26 mouse cellular contexts compared by ENCODE assay signal in genomic region chr16:93516793-93517192, GRCm38 (mm10).
DNase-seq lines count a peak whose midpoint lies in the region; ATAC-seq lines count a peak whose summit lies in the region.
"Had no signal": no experiment of that assay in that cellular context is flagged by ENCODE, and none has a peak within 500 bp of the region (broad histone marks: within the 10 kb centered on the region; RNA-seq: fewer than 3 reads in every experiment).

No protein-coding gene starts in this region.

- DNase-seq in 3T3-L1 (ENCODE audit: low read depth, low spot score) (peak; percentile 65), 416B (ENCODE audit: low read depth) (peak; percentile 65)
- peak; percentile 9 for DNase-seq in Muller cell, postnatal 12 days (ENCODE audit: inconsistent ontology term)
- DNase-seq in gastrocnemius, adult 8-10 months (ENCODE audit: low spot score in 2 of 2) = no peak
- DNase-seq in hindbrain, embryonic 10.5 days (ENCODE audit: low spot score) = no peak
- no peak for DNase-seq in thymus, adult 18-20 months
- DNase-seq: adrenal gland, postnatal 36 days; cerebellum, adult 18-20 months; gastrocnemius, postnatal 36 days; heart, postnatal 4 days; kidney, adult 18-20 months; kidney, postnatal 25 days; liver, postnatal 0 days; lung, postnatal 10 days; thymus, postnatal 4 days had no signal

- H3K4me1 ChIP-seq in hindbrain, embryonic 10.5 days (replicated peaks) = peaks cover 14% of the 10 kb centered on the region
- H3K4me1 ChIP-seq: forebrain, embryonic 10.5 days; forebrain, embryonic 15.5 days; heart, embryonic 15.5 days; liver, embryonic 12.5 days; midbrain, embryonic 10.5 days had no signal

- H3K4me3 ChIP-seq in hindbrain, embryonic 10.5 days = no peak overlapping the region
- H3K4me3 ChIP-seq: forebrain, embryonic 10.5 days; forebrain, embryonic 15.5 days; heart, embryonic 15.5 days; kidney, embryonic 15.5 days; layer of hippocampus, adult 2 months; liver, embryonic 12.5 days; midbrain, embryonic 10.5 days had no signal

- no peaks in the 10 kb centered on the region for H3K27me3 ChIP-seq in hindbrain, embryonic 10.5 days (ENCODE audit: insufficient read depth, poor library complexity, severe bottlenecking)
- H3K27me3 ChIP-seq: forebrain, embryonic 15.5 days; kidney, embryonic 15.5 days; liver, embryonic 12.5 days had no signal

- no peaks in the 10 kb centered on the region for H3K36me3 ChIP-seq in hindbrain, embryonic 10.5 days
- H3K36me3 ChIP-seq: forebrain, embryonic 10.5 days; forebrain, embryonic 15.5 days; heart, embryonic 15.5 days; kidney, embryonic 15.5 days; liver, embryonic 12.5 days; midbrain, embryonic 10.5 days had no signal

- ATAC-seq in granulocyte monocyte progenitor cell, adult 5-6 weeks (replicated peaks; ENCODE audit: poor library complexity, severe bottlenecking) = peak; percentile 12; the same call in 1 of the 2 replicates
- ATAC-seq in megakaryocyte-erythroid progenitor cell, adult 5-6 weeks (replicated peaks; ENCODE audit: low FRiP score, low TSS enrichment, poor library complexity, severe bottlenecking) = no peak
- ATAC-seq: forebrain, embryonic 15.5 days; liver, embryonic 12.5 days; liver, postnatal 0 days had no signal

- 88% methylated on average over 5 of the region's 5 CpGs for WGBS in hindbrain, embryonic 10.5 days

- H3K9me3 ChIP-seq in hindbrain, embryonic 10.5 days = no peaks in the 10 kb centered on the region
- H3K9me3 ChIP-seq: forebrain, embryonic 10.5 days; forebrain, embryonic 15.5 days; heart, embryonic 15.5 days; kidney, embryonic 15.5 days; liver, embryonic 12.5 days; midbrain, embryonic 10.5 days had no signal

- H3K27ac ChIP-seq in hindbrain, embryonic 10.5 days = no peak overlapping the region
- H3K27ac ChIP-seq: forebrain, embryonic 10.5 days; forebrain, embryonic 15.5 days; heart, embryonic 15.5 days; hindbrain, embryonic 14.5 days; kidney, embryonic 15.5 days; layer of hippocampus, adult 2 months; liver, embryonic 12.5 days; macrophage; midbrain, embryonic 10.5 days had no signal

Comparison
In these comparisons a context has a peak if more than half of its experiments do, and no peak if none do; other contexts are left out.
1. DNase-seq: peak in 3T3-L1 (single experiment), 416B (single experiment) and Muller cell, postnatal 12 days (single experiment); none in gastrocnemius, adult 8-10 months (0 of 2), hindbrain, embryonic 10.5 days (single experiment) and thymus, adult 18-20 months (0 of 2).